Mouse (Mus musculus) forebrain, embryonic 12.5 days (tissue): Measurements from ENCODE around the gene Mrgpra2b. TPM values are rescaled to one million over a fixed set of nuclear protein-coding genes. Genes with fewer than 3 reads are reported as not detected.

ENCODE experiments used
- polyA plus RNA-seq: library from polyadenylated mRNA; unstranded; fragments of >200 nt; fragmentation: Nextera tagmentation; extraction: Ambion mirVana; gene quantifications from 2 replicates; pipeline ENCODE4 v1.2.1, GENCODE M21; 2016

Mrgpra2b gene
- polyA plus RNA-seq, 1 experiment from 2014 or later = not detected

Other genes starting within 250 kb of the Mrgpra2b start
- gene Mrgpra1, start 174.6 kb downstream of the Mrgpra2b start, polyA plus RNA-seq = not detected in 2 replicates
- not detected in 2 replicates for gene Mrgpra2a, start 76.7 kb downstream of the Mrgpra2b start, polyA plus RNA-seq
- gene Mrgpra3, start 72.5 kb upstream of the Mrgpra2b start, polyA plus RNA-seq = not detected in 2 replicates